Mouse (Mus musculus) neural tube, embryonic 14.5 days (tissue): ENCODE data around the gene Mpg. TPM values are rescaled to one million over a fixed set of nuclear protein-coding genes. Genes with fewer than 3 reads are reported as not detected.

Experiments used
- ATAC-seq: fragments of 200-750 bp; cut with Nextera tagmentation; 2 replicates; pipeline ENCODE4 v1.8.0; 2017; ENCODE audit warnings: low read depth, mild to moderate bottlenecking, moderate TSS enrichment, moderate library complexity
- H3K27ac ChIP-seq: fragments of 300-500 bp; sonication (generic); 2 replicates; pipeline ENCODE4 v1.5.1; 2014; ENCODE audit warnings: low read depth, mild to moderate bottlenecking, control low read depth, low read length, moderate library complexity, mixed read lengths
- H3K27me3 ChIP-seq: fragments of 300-500 bp; sonication (generic); 2 replicates; pipeline ENCODE4 v1.6.1; 2014; ENCODE audit warnings: low read length; ENCODE audit not compliant: control insufficient read depth, insufficient read depth
- H3K36me3 ChIP-seq: fragments of 300-500 bp; sonication (generic); 2 replicates; pipeline ENCODE4 v1.6.1; 2014; ENCODE audit warnings: low read length, mixed read lengths; ENCODE audit not compliant: control insufficient read depth, insufficient read depth
- H3K4me1 ChIP-seq: fragments of 300-500 bp; sonication (generic); 2 replicates; pipeline ENCODE4 v1.6.1; 2014; ENCODE audit warnings: low read length; ENCODE audit not compliant: control insufficient read depth, insufficient read depth
- H3K4me2 ChIP-seq: fragments of 300-500 bp; sonication (generic); 2 replicates; pipeline ENCODE4 v1.6.1; 2014; ENCODE audit warnings: mild to moderate bottlenecking, low read depth, low read length, control low read depth
- H3K4me3 ChIP-seq: fragments of 300-500 bp; sonication (generic); 2 replicates; pipeline ENCODE4 v1.5.1; 2014; ENCODE audit warnings: low read depth, low read length, control low read depth, mixed read lengths
- H3K9ac ChIP-seq: fragments of 300-500 bp; sonication (generic); replicated peaks from 2 replicates; pipeline ENCODE4 v1.6.1; 2014; ENCODE audit warnings: low read depth, mild to moderate bottlenecking, control low read depth, low read length, mixed read lengths
- H3K9me3 ChIP-seq: fragments of 300-500 bp; sonication (generic); 2 replicates; pipeline ENCODE4 v1.6.1; 2016; ENCODE audit warnings: low read length; ENCODE audit not compliant: control insufficient read depth
- WGBS: fragments of 180-500 bp; shearing (Covaris S2); extraction: QIAGEN DNeasy Blood & Tissue Kit; methylation state at CpG from one replicate; pipeline ENCODE4 v1.1.7; 2014; 5-methylcytosine and 5-hydroxymethylcytosine counted together
- polyA plus RNA-seq: library from polyadenylated mRNA; unstranded; fragments of >200 nt; fragmentation: Nextera tagmentation; extraction: Ambion mirVana; gene quantifications from 2 replicates; pipeline ENCODE4 v1.2.1, GENCODE M21; 2014

The Mpg gene
- polyA plus RNA-seq, 1 experiment from 2014 or later: 43.0 TPM

DNA sequence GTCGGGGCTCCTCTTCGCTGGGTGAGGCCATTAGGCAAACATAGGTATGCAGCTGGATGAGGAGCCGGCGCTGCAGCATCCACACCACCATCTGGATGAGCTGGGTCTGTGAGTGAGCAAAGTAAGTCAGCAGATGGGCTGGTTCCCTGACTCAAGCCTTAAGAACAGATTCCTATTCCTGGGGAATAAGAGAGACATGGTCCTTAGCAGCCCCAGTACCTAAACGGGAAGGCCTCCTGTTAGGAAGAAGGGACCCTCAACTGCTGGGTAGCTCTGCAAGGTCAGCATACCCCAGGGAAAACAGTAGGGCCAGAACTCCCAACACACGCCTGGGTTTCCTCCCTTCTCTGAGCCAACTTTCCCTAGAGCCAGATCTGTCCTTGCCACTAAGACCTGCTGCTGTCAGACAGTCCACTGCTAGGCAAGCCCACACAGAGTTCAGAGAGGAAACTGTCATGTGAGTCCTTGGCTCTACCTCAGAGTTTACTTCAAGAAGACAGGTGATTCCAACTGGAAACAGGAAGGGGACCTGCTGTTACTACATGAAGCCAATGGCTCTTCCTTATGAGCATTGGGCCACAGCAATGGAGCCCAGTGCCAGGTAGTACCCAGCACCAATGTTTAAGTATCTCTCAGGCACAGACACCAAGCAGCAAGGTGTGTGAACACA is 8.6 kb downstream of the Mpg start:
- ATAC-seq: no peak
- Histone ChIP-seq H3K9ac (no peak overlapping the region), H3K27ac (peak overlapping the region; percentile 64), H3K27me3 (no peaks in the 10 kb centered on the region), H3K36me3 (peaks cover 9% of the 10 kb centered on the region; the same call in 1 of the 2 replicates), H3K4me1 (peaks cover 10% of the 10 kb centered on the region; the same call in 1 of the 2 replicates), H3K4me2 (no peak overlapping the region), H3K4me3 (no peak overlapping the region), H3K9me3 (no peaks in the 10 kb centered on the region)
- WGBS: 89% methylated on average over 6 of the region's 6 CpGs

- WGBS: 24% methylated on average over 3 of the region's 3 CpGs
- Histone ChIP-seq H3K9ac (no peak overlapping the region), H3K27ac (no peak overlapping the region; the same call in 1 of the 2 replicates), H3K4me2 (no peak overlapping the region), H3K27me3 (no peaks in the 10 kb centered on the region), H3K4me1 (peaks cover 10% of the 10 kb centered on the region; the same call in 1 of the 2 replicates), H3K9me3 (no peaks in the 10 kb centered on the region), H3K4me3 (no peak overlapping the region), H3K36me3 (peaks cover 9% of the 10 kb centered on the region; the same call in 1 of the 2 replicates)
- peak; percentile 29 for ATAC-seq
Observed at GRCm38 (mm10) chr11:32235646-32236045, 9.3 kb downstream of the Mpg start.

GRCm38 (mm10) chr11:32236132-32236531 is 9.8 kb downstream of the Mpg start:
- 68% methylated on average over 2 of the region's 2 CpGs for WGBS
- Histone ChIP-seq H3K9me3 (no peaks in the 10 kb centered on the region), H3K27ac (peak overlapping the region; percentile 36; the same call in 1 of the 2 replicates), H3K4me3 (no peak overlapping the region), H3K36me3 (peaks cover 9% of the 10 kb centered on the region; the same call in 1 of the 2 replicates), H3K4me2 (no peak overlapping the region), H3K27me3 (no peaks in the 10 kb centered on the region), H3K9ac (no peak overlapping the region), H3K4me1 (peaks cover 10% of the 10 kb centered on the region; the same call in 1 of the 2 replicates)
- ATAC-seq: 0 out of 2 replicates have a peak, but pooled peaks have one; percentile 25

DNA sequence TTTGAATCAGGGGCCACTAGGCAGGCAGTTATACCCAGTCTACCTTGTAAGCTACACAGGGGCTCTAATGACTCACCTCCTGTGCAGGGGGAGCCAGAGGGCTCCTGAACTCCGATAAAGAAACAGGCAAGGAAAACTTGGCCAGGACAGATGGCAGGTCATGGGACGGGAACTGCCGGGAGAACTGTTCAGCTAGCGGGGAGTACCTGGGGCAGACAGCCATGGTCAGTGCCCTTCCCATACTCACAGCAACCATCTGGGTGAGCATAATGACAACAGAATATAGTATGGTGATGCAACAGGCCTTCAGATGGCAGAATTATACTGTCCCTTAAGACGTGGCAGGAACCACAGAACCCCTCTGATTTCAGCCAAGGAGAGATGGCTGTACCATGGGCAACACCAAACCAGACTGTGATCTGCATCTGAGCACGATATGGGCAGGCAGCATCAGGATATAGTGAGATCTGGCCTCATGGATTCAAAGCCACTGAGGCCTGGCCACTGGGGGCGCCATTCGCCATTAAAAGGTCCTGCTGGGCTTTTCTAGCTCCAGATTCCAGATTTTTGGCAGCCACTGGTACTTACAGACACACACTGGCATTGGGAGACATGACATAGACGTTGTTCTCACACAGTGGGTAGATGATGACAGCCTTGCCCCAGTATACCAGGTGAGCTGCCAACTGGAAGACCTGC is 10.6 kb downstream of the Mpg start:
- peaks cover 10% of the 10 kb centered on the region; the same call in 1 of the 2 replicates for H3K4me1 ChIP-seq
- WGBS: 55% methylated on average over 9 of the region's 9 CpGs
- H3K36me3 ChIP-seq: peaks cover 4% of the 10 kb centered on the region; the same call in 1 of the 2 replicates
- H3K27ac ChIP-seq: peak overlapping the region; percentile 36; the same call in 1 of the 2 replicates
- no peak overlapping the region for H3K9ac ChIP-seq
- no peaks in the 10 kb centered on the region for H3K9me3 ChIP-seq
- H3K4me2 ChIP-seq: no peak overlapping the region
- ATAC-seq: no peak
- no peak overlapping the region for H3K4me3 ChIP-seq
- no peaks in the 10 kb centered on the region for H3K27me3 ChIP-seq

DNA sequence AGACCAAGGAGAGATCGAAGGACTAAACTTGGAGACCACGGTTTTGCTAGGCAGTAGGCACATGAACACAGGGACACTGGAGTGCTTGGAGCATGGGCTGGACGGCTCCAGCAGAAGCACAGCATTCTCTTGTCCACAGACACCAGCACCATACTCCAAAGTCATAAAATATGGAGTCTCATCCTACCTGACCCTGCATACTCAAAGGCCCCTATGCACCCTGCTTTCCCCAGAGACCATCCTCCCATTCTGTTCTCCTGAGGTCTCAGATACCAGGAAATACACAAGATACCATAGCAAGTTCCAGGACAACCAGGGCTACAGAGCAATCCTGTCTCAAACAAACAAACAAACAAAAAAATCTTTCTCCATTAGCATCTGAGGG is 11.1 kb downstream of the Mpg start:
- H3K27me3 ChIP-seq: no peaks in the 10 kb centered on the region
- H3K4me2 ChIP-seq: no peak overlapping the region
- H3K9me3 ChIP-seq: no peaks in the 10 kb centered on the region
- no peak for ATAC-seq
- WGBS: 88% methylated on average over 3 of the region's 3 CpGs
- peaks cover 4% of the 10 kb centered on the region; the same call in 1 of the 2 replicates for H3K36me3 ChIP-seq
- H3K4me1 ChIP-seq: peaks cover 10% of the 10 kb centered on the region; the same call in 1 of the 2 replicates
- no peak overlapping the region for H3K9ac ChIP-seq
- H3K27ac ChIP-seq: no peak overlapping the region
- no peak overlapping the region for H3K4me3 ChIP-seq

DNA sequence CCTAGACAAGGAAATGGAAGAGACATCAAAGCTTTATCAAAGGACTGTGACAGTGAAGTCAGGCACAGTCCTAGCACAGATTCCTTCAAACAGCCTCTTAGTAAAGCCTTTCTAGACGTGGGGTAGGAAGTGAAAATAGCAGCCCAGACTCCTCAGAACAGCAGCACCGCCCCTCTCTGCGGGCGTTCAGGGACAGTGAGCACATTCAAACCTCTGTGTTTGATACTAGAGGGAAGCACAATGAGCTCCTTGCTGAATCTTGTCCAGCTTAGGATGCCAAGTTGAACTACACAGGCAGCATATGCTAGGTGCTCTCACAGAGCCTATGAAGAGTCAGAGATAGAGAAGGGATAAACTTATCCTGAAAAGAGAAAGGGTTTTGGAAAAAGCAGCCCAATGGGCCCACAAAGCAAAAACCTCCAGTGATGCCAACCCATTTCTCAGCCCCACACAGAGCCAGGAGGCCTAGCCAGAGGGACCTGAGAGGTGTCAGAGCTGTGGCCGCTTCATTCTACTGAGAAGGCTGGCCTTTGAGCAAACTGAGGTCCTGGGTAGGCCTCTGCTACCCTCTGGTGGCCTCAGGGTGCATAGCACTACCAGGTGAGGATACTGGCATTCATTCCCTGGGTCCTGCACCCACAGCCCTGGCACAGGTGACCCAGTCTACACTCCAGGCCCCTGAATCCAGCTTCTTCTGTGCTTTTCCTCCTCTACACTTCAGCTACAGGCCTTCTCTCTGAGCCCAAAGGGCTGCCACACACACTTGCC is 12.0 kb downstream of the Mpg start:
- H3K27ac ChIP-seq: no peak overlapping the region
- no peak overlapping the region for H3K4me3 ChIP-seq
- 63% methylated on average over 5 of the region's 5 CpGs for WGBS
- ATAC-seq: peak; percentile 67
- H3K4me2 ChIP-seq: no peak overlapping the region
- no peak overlapping the region for H3K9ac ChIP-seq
- no peaks in the 10 kb centered on the region for H3K9me3 ChIP-seq
- no peaks in the 10 kb centered on the region; the same call in 1 of the 2 replicates for H3K36me3 ChIP-seq
- peaks cover 10% of the 10 kb centered on the region; the same call in 1 of the 2 replicates for H3K4me1 ChIP-seq
- H3K27me3 ChIP-seq: no peaks in the 10 kb centered on the region

GRCm38 (mm10) chr11:32241391-32241790 is 15.1 kb downstream of the Mpg start:
- Histone ChIP-seq H3K4me3 (no peak overlapping the region), H3K9ac (no peak overlapping the region), H3K4me1 (no peaks in the 10 kb centered on the region; the same call in 1 of the 2 replicates), H3K4me2 (no peak overlapping the region), H3K27ac (no peak overlapping the region), H3K9me3 (no peaks in the 10 kb centered on the region), H3K36me3 (no peaks in the 10 kb centered on the region; the same call in 1 of the 2 replicates), H3K27me3 (no peaks in the 10 kb centered on the region)
- ATAC-seq: no peak

GRCm38 (mm10) chr11:32242209-32242608 is 15.9 kb downstream of the Mpg start:
- Histone ChIP-seq H3K9ac (no peak overlapping the region), H3K27ac (no peak overlapping the region), H3K27me3 (no peaks in the 10 kb centered on the region), H3K4me3 (no peak overlapping the region), H3K9me3 (no peaks in the 10 kb centered on the region), H3K36me3 (no peaks in the 10 kb centered on the region; the same call in 1 of the 2 replicates), H3K4me1 (no peaks in the 10 kb centered on the region), H3K4me2 (no peak overlapping the region)
- ATAC-seq: no peak
- 79% methylated on average over 3 of the region's 3 CpGs for WGBS
